Mouse (Mus musculus) thymus, adult 2 months (tissue): Measurements from ENCODE around the gene Pdgfb.

Experiments used
- CTCF ChIP-seq: fragments of 200-500 bp; IDR thresholded peaks from 2 replicates; pipeline ENCODE4 v1.5.1; 2012; ENCODE audit warnings: mild to moderate bottlenecking, control low read depth, low read length, moderate library complexity, borderline replicate concordance; ENCODE audit not compliant: control insufficient read depth, poor library complexity, insufficient read depth; ENCODE audit errors: extremely low read depth
- POLR2A ChIP-seq: fragments of 200-500 bp; IDR thresholded peaks from 2 replicates; pipeline ENCODE4 v1.6.1; 2012; ENCODE audit warnings: mild to moderate bottlenecking, low read length, control low read depth, moderate library complexity; ENCODE audit not compliant: control insufficient read depth, poor library complexity, insufficient read depth; ENCODE audit errors: extremely low read depth

DNA sequence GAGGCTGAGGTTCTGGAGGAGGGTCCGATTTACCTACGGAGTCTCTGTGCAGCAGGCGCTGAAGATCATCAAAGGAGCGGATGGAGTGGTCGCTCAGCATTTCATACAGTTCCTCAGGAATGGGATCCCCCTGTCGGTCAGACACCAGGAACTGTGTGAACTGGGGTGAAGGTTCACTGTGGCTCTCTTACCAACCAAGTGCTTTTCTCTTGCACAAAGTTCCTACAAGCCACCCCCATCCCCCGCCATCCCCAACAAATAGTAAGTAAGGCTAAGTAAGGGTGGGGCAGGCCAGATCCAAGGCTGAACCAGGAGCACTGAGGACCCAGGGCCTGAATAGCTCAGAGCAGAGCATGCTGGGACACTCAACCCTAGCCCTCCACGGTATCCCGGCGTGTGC, 9.3 kb downstream of the Pdgfb start:
- TF ChIP-seq CTCF: no peak
- TF ChIP-seq POLR2A: no peak
